Mouse (Mus musculus) brain, adult 2 months (tissue): ENCODE measurements at regions not wholly inside any gene's neighbourhood (a gene's known extent, or its start where the extent isn't known, plus 50 kb on each side); places are given as distances from the start of the nearest gene placed in this dataset.

Experiments
- DNase-seq: peaks from one replicate; pipeline ENCODE4 v3.0.0; 2011; ENCODE audit warnings: low read depth, low spot score

- DNase-seq: no peak
These were observed 137.5 kb downstream of the Wscd1 start for GRCm38 (mm10) chr11:71887211-71887610.

- DNase-seq: peak; percentile 53
These were observed 137.1 kb downstream of the Wscd1 start for GRCm38 (mm10) chr11:71886771-71887170.

GRCm38 (mm10) chr11:71884861-71885260, 135.1 kb downstream of the Wscd1 start:
- no peak for DNase-seq

GRCm38 (mm10) chr11:71881841-71882240, 132.1 kb downstream of the Wscd1 start:
- no peak for DNase-seq

- no peak for DNase-seq
These were observed 121.6 kb downstream of the Wscd1 start for GRCm38 (mm10) chr11:71871297-71871696.

- DNase-seq: no peak
These were observed 117.0 kb downstream of the Wscd1 start for GRCm38 (mm10) chr11:71866690-71867089.

DNA sequence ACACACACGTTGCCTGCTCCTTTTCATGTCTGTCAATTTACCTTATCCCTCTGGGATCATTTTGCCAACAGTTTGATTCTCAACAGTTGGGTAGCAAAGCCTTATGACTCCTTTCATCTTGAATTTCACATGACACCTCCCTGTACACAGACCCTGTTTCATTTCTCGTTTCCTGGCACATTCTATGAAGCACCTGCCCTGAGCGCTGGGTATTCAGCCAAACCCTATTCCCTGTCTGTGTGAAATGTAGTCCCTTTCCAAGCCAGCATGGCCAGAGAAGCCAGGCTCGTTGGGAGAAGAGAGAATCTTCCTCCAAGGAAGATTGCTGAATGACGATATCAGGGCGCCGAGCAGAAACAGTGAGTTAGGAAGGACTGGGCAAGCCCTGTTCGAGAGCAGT, 108.2 kb downstream of the Wscd1 start:
- peak; percentile 20 for DNase-seq

DNA sequence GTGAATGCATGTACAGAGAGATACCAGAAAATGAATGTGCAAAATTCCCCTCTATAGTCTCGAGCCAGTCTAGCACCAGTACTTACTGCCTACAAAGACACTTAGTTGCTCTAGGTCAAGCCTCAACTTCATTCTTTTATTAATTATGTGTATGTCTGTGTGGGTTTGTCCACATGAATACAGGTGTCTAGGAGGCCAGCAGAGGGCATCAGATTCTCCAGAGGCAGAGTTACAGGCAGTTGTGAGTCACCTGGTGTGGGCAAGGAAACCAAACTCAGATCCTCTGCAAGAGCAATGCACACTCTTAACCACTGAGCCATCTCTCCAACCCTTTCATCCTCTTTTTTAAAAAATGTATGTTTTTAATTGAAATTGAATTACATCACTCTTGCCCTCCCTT, 105.8 kb downstream of the Wscd1 start:
- DNase-seq: peak; percentile 12

DNA sequence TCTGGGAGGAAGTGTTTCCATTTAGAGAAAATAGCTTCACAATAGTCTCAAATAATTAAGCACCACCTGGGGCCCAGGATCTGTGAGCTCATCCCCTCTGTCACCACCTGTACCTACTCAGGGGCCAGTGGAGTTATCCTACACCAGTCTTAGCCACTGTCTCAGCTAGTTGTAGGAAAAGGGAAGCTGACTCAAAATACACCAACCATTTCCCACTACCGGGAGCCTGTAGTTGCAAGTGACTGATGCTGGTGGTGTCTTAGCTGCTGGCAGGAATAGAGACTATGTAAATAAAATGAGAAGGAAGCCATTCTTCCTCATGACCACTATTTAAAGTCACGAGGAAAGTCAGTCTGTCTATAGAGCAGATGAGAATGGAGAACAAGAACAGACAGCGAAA, 105.3 kb downstream of the Wscd1 start:
- DNase-seq: peak; percentile 35

DNA sequence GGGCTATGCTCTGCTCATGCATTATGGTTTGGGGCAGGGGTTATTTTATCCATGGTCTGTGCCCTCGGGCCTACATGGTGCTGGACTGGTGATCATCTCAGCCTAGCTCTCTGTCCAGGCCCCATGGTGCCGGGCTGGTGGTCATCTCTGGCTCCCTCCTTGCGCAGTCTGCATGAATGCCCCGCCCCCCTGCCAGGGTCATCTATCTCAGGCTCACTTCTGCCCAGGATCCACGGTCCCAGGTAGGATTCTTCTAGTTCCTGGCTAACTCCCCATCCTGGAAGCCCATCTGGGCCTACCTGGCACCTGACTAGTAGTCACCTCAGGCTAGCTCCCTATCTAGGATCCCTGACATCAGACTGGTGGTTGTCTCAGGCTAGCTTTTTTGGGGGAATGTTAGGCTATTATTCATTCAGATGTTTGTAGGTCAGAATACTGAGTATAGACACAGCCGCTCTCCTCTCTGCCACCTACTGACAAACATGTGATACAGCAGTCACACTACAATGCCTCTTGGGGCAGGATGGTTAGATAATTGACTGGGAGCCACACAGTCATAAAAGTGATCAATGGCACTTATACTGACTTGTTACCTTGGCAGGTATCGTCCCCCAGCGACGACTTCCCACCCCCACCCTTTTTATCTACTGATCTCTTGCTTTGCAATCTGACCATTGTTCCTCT, 98.1 kb downstream of the Wscd1 start:
- peak; percentile 73 for DNase-seq

DNA sequence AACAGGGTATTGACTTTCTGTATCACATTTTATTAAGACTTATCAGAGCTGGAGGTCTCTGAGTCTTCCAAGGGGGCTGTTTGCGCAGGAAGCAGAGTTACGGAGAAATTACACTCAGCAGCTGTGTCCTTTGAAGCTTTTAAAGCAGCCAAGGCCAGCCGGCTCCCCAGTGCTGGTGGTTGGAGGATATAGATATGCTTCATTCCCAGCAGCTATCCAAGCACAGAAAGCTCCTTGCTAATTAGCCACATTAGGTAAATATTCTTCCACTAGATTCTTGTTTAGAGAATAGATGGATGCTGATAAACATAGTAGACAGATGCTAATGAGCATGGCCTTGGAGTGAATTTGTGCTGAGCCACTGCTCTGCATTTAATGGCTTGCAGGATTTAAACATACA, 96.8 kb downstream of the Wscd1 start:
- no peak for DNase-seq

DNA sequence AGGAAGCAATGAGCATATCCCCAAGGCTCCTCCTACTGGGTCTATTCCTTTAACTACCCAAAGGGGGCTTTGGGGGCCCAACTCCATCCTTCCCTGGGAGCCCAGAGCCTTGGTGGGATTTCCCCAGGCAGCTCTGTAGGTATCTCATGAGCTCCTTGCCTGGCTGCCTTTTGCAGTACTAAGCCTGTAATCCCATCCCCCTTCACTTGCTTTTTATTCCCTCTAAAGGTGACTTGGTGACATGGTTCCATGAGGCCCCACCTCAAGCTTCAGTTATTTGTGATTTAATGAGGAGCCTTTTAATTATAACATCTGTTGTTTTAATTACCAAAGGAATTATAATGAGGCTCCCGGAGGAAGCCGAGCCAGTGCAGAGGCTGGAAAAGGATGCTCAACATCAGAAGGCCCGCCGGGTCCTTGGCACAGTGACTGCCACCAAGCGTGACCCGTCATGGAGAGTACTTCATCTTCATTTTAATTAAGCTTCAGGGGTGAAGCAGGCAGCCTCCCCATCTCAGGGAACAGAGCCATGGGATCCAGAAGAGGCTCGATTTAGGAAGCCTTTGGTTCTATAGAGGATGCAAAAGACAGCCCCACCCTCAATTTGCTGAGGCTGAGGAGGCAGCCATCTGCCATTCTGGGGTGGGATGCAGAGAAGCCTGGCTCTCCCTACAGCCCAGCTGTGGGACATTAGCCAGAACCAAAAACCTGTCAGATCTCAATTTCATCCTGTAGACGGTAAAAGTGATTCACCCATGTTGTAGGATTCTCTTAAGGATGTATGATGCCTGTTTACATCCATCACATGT, 91.1 kb downstream of the Wscd1 start:
- DNase-seq: no peak
